Mouse (Mus musculus) skeletal muscle tissue, postnatal 0 days (tissue): ENCODE measurements around the gene Olfr206. TPM values are rescaled to one million over a fixed set of nuclear protein-coding genes. Genes with fewer than 3 reads are reported as not detected.

Experiments used
- polyA plus RNA-seq: library from polyadenylated mRNA; unstranded; fragments of >200 nt; fragmentation: Nextera tagmentation; extraction: Ambion mirVana; gene quantifications from 2 replicates; pipeline ENCODE4 v1.2.1, GENCODE M21; 2015

The Olfr206 gene
- polyA plus RNA-seq = not detected in 2 replicates

DNA sequence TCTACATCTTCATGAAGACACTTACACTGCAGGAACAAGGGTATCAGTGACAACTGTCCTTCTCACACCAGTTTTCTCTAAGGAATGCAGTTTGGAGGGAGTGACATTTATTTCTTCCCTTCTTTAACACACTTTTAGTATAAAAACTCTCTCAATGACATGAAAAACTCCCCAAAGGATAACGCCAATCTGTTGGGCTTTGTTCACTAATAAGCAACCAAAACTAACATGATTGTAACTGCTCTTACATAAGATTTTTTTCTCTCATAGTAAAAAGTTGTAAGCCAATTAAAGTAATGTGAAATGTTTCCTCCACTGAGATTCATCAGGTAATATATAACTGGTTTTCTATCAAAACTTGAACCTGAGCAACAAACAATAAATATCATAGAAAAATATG, at the start of gene Olfr206:
Gene Olfr206 (minus strand): TSS at position 101 of the 400 bp plus-strand sequence.

DNA sequence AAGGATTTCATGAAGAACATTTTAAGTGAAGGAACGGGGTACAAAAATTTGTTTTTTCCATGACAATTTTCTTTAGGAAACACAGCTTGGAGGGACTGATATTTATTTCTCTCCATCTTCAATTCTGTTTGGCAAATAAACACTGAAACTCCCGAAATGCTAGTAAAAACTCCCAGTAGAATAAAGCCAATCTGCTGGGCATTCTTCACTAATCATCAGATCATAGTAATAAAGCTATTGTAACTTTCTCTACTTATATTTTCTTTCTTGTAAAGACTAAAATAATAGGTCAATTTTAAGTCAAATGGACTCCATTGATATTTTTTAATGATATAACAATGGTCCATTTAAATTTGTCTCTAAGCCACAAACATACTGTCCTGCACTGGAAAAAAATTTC, 14.8 kb upstream of the Olfr206 start, which contains the start of gene Olfr209:
Gene Olfr209 (minus strand): TSS at position 101 of the 400 bp plus-strand sequence.

GRCm38 (mm10) chr16:59331038-59331437, 18.0 kb downstream of the Olfr206 start, which contains the start of gene Olfr205:
Olfr205 (minus strand) TSS chr16:59331138.

GRCm38 (mm10) chr16:59318148-59318547, 30.9 kb downstream of the Olfr206 start, which contains the start of gene Olfr204:
Olfr204 (minus strand) TSS chr16:59318248.

GRCm38 (mm10) chr16:59298581-59298980, 50.5 kb downstream of the Olfr206 start, which contains the start of gene Olfr203:
Olfr203 (plus strand) TSS chr16:59298881.

Other genes starting within 250 kb of the Olfr206 start
- not detected in 2 replicates for gene Olfr193, start 237.4 kb downstream of the Olfr206 start, polyA plus RNA-seq
- not detected in 2 replicates for gene Olfr194, start 228.2 kb downstream of the Olfr206 start, polyA plus RNA-seq
- not detected in 2 replicates for gene Olfr195, start 202.2 kb downstream of the Olfr206 start, polyA plus RNA-seq
- gene Olfr196, start 178.8 kb downstream of the Olfr206 start, polyA plus RNA-seq = not detected in 2 replicates
- gene Olfr198, start 145.7 kb downstream of the Olfr206 start, polyA plus RNA-seq = not detected in 2 replicates
- gene Olfr199, start 129.5 kb downstream of the Olfr206 start, polyA plus RNA-seq = not detected in 2 replicates
- gene Olfr201, start 76.6 kb downstream of the Olfr206 start, polyA plus RNA-seq = not detected in 2 replicates
- not detected in 2 replicates for gene Olfr202, start 62.5 kb downstream of the Olfr206 start, polyA plus RNA-seq
- gene Olfr203, start 50.4 kb downstream of the Olfr206 start, polyA plus RNA-seq = not detected in 2 replicates
- gene Olfr204, start 31.0 kb downstream of the Olfr206 start, polyA plus RNA-seq = not detected in 2 replicates
- gene Olfr205, start 18.1 kb downstream of the Olfr206 start, polyA plus RNA-seq = not detected in 2 replicates
- not detected in 2 replicates for gene Olfr209, start 14.7 kb upstream of the Olfr206 start, polyA plus RNA-seq
- gene Gabrr3, start 58.1 kb upstream of the Olfr206 start, polyA plus RNA-seq = 0.03 TPM in 1 of 2 replicates, not detected in the other
- gene Riox2, start 122.5 kb upstream of the Olfr206 start, polyA plus RNA-seq = 12.6 and 13.5 TPM in 2 replicates